Mouse (Mus musculus) ovary, postnatal 14 days (tissue): ENCODE measurements at regions not wholly inside any gene's neighbourhood (a gene's known extent, or its start where the extent isn't known, plus 50 kb on each side); places are given as distances from the start of the nearest gene placed in this dataset.
A peak's percentile ranks its signal among the peaks of the same experiment; 100 is the strongest.
"Not testable (repeated sequence)": the region's sequence is repeated elsewhere in the genome, so short reads cannot be mapped to it uniquely, and the experiment has no call there.

Experiments used
- DNase-seq: peaks from one replicate; pipeline ENCODE4 v3.0.0; 2022; ENCODE audit warnings: low spot score

DNA sequence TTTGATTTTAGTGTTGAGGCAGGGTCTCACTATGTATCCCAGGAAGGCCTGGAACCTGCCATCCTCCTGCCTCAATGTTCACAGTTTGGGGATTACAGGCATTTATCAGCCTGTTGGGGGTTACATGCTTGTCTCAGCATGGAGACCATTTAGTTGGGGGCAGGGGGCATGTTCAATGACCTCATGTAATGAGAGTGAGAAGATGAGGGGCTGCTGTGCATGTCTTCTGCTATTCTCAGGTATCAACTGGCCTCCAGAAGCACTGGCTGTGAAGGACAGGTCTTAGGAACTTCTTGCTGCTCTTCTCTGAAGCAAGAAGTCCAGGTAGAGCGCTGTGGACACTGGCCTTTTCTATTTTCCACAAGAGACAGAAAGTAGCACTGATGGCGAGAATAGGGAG is 350.9 kb downstream of the Plekhb2 start:
- DNase-seq, result no peak

DNA sequence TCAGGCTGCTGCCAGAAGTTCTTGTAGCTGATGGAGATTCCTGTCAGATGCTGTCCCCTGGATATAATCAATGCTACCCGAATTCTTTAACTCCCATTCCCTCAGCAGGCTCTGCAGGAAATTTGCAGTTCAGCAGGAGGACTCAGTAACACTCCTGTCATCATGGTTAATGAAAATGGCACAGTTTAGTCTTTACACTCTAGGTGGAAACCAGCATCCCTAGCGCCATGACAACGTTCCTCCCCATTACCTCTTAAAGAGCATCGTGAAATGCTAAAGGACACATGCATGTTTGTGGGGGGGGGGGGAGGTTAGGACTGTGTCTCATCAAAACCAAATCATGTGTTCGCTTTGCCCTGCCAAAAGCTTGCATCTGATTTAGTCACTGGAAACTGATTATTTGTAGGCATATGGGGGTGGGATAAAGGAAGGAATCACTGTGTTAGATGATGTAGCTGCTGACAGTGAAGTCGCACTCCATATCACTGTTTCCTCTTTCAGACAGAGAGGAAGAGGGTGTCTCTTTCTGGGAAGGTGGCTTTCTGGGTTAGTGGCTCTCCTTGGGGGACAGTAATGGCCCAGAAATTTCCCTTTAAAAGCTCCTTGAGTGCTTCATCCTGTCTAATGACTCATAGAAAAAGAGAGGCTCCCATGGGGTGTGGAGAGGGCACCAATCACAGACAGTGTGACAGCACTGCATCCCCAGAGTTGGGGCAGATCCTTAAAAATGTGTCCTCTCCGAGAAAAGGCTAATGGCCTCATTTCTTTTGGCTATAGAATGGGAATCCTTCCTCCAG is 351.5 kb downstream of the Plekhb2 start:
- no peak for DNase-seq

DNA sequence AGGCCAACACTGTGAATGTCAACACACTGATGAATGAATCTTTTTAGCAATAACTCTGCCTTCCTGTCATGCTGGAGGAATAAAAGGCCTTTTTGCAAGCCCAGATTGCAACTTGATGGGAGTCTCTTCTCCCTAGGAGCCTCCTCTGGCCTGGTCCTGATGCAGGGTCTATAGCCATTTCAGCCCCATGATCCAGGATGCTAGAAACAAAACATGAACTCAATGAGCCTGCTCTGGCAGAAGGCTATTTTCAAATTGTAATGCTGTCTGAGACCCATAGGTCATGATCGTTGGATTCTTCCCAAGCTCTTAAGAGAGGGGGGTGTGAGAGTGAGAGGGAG is 352.1 kb downstream of the Plekhb2 start:
- DNase-seq, result no peak

DNA sequence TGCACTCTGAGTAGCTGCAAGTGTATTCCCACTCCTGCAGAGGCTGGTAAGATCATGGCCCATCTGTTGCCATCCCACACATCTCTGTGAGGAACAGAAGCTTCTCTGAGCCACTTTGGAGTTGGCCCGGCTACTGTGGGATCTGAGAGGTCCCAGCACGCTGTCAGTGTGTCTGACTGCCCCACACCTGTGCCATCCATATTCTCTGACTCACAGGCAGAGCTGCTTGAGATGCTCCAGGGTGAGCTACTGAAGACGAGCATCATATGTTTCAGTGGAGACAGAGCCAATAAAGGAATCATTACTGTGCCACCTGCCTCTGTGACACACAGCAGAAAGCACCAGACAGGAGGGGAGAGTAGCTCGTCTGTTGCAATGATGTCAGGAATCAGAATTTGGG is 352.8 kb downstream of the Plekhb2 start:
- DNase-seq, result no peak

DNA sequence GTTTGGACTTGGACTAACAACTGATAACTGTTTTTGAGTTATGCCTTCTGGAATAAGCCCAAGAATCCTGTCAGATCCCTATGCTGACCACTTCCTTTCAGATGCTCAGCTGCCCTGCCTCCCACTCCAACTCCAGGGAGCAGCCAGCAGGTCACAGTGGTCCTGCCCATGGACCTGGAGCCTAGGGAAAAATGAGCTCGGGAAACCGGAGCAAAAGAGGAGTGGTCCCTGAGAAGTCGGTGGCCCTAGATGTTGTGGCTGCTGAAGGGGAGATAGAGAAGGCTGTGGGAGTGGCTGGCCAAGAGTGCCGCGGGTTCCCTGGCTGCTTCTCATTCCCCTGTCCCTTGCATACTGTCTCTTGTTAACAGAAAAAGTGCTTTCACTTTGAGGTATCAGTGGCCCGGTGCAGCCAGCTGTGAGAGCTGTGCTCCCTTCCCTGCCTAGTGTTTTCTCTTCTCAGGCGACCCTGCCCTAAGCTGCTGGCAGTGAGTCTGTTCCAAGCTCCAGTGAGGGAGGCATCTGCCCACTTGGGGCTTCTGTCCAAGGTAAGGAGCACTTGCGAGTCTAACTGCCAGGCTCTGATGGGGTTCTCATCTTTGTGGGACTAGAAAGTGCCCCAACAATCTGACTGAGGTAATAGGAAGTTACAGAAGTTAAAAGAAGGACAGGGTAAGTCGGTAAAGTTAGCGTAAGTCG is 357.2 kb downstream of the Plekhb2 start:
- no peak for DNase-seq

DNA sequence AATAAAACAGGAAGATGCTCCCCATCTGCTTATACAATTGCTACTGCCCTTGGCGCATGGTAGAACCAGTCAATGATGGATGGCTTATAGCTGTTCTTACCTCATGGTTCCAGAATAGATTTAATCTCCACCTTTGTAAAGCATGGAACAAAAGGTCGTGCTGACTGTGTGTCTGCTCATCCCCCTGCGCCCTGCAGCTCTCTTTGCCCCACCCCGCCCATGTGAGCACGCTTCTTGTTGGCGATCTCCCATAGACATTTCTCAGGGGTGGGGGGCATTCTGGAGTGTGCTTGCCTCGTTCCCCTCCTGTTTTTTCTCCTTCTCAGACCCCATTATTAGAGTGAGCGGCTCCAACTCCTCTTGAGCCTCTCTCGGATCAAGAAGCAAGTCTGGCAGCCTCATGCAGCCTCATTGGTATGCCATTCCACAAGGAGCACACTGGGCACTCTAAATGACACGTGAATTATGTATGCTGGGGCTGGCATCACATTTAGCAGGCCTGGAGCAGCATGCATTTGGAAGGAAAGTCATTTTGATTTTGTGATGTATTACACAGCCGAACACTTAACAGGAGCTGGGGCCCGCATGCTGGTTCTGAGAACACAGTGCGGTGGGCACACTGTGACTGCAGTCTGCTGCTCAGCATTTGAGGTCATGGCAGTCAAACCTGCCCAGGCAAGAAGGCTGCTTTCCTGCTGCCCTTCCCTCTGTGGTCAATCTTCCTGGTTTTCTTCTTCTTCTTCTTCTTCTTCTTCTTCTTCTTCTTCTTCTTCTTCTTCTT is 362.5 kb downstream of the Plekhb2 start:
- DNase-seq, result no peak

DNA sequence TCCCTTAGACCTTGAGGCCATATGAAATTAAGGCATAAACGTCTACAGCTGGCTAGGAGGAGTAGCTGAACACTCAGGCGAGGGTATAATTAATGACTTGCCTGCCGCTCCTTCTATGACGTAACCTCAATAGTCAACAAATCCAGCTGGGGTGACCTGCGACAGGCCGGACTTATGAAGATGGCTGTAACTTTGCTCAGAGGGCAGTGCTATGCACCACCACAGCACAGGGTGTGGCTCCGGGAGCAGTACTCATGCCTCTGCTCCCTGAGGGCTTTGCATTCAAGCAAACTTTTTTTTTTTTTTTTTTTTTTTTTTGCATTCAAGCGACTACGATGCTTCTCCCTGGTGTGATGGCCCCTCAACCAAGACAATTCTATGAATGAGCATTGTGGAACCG is 364.1 kb downstream of the Plekhb2 start:
- no peak for DNase-seq

DNA sequence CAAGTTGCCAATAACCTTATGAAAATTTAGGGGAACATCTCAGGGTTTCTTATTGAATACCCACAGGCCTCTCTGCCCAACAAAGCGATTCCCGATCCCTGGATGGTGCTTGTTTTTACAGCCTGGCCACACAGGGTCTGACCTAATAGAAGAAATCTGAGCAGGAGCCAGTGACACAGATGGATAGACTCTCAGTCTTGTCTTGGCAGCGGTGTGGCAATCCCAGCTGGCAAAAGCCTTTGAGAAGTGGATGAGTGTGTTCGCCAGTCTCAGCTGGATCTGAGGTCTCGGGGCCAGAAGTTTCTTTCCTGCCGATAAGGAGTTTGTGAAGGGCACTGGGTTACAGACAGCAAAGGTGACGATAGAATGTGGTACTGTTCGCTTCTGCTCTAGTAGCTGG is 366.6 kb downstream of the Plekhb2 start:
- DNase-seq, result no peak

DNA sequence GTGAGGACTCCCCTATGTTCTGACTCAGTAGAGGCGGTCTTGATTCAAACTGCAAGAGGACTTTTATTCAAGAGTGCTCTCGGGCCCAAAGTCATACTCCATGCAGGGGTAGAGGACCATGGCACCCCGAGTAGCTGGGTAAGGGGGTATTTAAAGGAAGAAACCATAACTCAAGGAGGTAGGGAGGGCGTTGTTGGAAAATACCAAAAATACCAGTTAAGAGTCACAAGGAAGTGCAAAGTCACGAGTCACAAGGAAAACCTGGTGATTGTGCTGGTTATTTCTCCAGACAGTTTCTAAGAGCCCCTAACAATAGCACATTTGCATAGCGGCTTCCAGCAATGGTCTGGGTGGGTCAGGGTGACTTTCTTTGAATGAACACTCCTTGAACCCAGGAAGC is 370.4 kb downstream of the Plekhb2 start:
- DNase-seq, result not testable (repeated sequence)

DNA sequence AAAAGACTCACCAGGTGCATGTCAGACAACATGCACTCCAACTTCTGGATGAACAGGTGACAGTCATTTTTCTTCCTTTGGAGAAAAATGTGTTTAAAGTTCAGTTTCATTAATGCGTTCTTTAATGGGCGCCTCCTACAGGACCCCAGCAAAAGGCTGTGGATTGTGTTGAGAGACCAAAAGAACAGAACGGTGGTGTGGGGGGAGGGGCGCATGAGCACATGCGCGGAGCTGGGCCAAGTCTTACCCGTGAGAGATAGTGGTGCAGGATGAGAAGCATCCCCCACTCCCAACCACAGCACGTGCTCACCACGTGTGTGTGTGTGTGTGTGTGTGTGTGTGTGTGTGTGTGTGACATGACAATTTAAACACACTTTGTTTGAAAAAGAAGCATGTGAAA is 371.0 kb downstream of the Plekhb2 start:
- no peak for DNase-seq

DNA sequence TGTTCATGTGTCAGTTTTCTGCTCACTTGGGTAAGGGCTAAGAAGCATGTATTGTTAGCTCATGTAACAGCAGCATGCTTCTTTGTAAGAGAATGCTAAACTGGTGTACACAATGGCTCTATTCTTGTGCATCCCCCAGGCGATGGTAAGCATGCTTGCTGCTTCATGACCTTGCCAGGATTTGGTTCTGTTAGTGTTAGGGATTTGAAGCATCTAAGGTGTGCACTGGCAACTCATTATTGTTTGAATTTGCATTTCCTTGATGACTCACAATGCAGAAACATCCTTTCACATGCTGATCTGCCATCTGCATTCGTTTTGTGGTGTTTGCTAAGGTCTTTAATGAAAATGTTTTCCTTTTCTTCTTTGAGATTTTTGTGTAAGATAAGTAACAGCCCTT is 382.8 kb downstream of the Plekhb2 start:
- DNase-seq, result no peak

DNA sequence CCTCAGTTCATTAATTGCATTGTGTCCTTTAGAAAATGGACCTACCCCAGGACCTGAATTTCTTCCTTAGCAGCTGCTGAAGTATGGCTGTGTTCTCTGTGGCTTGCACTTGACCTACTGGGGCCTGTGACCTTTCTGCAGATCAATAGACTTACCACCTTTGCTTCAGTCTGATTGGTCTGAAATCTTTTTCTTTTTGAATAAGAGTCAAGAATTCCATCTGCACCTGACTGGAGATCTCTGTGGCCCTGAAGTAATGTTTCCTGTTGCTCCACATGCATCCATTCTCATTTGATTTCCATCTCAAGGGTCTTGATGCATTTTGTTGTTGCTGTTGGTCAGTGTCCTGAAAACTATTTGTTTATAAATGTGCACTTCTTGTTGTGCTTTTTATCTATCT is 388.4 kb downstream of the Plekhb2 start:
- no peak for DNase-seq

DNA sequence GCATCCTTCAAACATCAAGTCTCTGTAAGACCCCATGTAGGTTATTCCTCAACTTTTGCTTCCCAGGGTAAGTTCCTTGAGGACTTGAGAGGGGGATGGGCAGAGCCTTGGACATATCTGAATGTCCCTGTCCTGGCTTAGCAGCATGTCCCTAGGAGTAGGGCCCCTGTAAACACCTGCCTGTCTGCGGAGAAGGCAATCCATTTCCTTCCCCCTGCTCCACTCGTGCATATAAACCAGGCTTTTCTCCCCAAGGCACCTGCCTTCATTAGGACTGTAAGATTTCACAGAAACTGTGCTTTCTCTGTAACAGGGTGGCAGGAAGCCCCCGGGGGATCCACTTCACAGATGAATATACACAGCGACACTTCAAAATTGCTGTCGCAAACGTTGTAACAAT is 393.1 kb downstream of the Plekhb2 start:
- DNase-seq, result no peak

DNA sequence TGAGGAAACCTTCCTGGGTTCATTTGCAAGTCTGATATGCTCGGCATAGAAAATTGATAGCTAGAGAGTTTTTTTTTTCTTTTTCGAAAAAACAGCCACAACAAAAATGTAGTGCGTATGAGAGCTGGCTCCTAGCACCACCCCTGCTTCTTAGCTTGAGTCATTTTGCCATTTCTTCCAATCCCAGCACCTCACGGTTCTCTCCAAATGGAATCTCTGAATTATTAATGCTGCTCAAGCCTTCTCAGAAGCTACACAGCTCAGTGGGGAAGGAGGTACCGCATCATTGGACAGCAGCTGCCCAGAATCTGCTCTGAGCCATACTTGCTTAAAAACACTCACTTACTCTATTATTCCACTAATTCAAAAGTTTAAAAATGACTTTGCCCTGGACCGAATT is 393.6 kb downstream of the Plekhb2 start:
- DNase-seq, result no peak

DNA sequence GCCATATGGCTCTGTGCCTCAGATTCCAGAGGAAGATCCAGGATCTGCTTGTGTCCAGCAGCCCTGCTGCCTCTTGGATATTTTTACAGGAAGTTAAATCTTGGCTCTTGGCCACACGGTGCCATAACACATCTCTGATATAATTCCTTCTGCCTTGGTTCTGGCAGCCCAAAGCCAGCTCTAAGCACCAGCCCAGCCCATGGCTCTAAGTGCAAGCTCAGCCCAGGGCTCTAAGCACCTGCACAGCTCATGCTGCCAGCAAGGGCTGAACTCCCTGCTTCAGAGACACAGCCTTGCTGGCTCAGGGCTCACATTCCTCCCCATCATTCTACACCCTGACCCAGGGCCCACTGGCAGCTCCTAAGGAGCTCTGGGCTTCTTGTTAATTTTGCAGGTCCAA is 415.3 kb downstream of the Plekhb2 start:
- no peak for DNase-seq

DNA sequence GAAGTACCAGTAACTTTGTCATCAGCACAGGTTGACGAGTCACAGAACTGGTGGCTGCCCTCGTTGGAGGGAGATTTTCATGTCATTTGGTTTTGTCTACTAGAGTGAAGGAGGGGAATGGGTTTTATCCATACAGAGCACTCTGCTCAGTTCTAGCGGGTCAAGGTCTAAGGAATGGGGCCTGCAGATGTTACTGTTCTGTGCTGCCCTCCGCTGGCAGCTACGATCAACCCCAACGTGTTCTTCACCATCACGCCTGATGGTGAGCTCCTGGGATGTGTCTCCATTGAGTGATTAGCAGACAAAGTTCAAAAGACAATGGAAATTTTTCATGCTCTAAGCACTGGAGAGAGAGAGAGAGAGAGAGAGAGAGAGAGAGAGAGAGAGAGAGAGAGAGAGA is 416.9 kb downstream of the Plekhb2 start:
- DNase-seq, result peak; percentile 18

DNA sequence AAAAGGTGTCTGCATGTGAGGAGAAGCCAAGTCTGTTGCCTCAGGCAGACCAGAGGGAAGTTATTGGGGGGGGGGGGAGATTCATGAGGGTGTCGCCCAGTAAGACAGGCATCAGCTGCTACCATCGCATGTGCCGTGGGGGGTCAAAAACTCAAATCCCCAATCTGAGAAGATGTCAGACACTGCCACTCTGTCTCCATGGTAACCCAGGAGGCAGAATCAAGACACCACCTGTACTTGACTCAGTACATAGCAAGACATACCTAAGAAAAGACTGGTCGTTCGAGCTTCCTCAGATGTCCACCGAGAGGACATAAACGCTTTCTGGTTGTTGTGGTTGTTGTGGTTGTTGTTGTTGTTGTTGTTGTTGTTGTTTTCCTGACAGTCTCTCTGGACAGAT is 418.1 kb downstream of the Plekhb2 start:
- DNase-seq, result no peak

DNA sequence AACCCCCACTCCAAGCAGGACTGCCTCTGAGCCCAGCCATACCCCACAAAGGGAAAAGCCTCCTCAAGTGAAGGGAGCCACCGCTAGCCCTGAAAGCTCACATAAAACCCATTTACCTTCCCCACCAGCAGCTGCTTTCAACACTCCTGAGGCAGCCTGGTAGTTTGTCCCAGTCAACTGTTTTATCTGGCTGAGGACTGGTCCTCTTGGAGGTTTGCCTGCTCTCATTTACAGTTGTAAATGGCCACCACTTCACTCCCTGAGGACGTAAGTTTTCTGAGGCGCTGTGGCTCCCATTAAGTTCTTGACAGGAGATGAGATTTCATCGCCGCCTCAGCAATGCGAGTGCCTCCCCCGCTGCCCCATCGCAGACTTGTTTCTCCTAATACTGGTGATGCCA is 425.2 kb downstream of the Plekhb2 start:
- no peak for DNase-seq
